Mouse (Mus musculus): ENCODE measurements around the gene Nalcn. TPM values are rescaled to one million over a fixed set of nuclear protein-coding genes. Genes with fewer than 3 reads are reported as not detected.
A peak's percentile ranks its signal among the peaks of the same experiment; 100 is the strongest.

Gene Nalcn
- polyA plus RNA-seq, 1 experiment from 2014 or later: 5.5 TPM

- WGBS: 59% methylated on average over 4 of the region's 4 CpGs
- H3K9ac ChIP-seq (ENCODE audit: low read length): no peak overlapping the region
These were observed 335.6 kb downstream of the Nalcn start for GRCm38 (mm10) chr14:123291118-123292007.

GRCm38 (mm10) chr14:123282165-123282564, 344.8 kb downstream of the Nalcn start:
- DNase-seq (ENCODE audit: low spot score): peak; percentile 42

More at GRCm38 (mm10) chr14:123291118-123292007, 335.6 kb downstream of the Nalcn start:
- Histone ChIP-seq H3K4me2 (ENCODE audit: low read length) (no peak overlapping the region), H3K4me3 (ENCODE audit: low read depth, low read length) (no peak overlapping the region), H3K9me3 (replicated peaks; ENCODE audit: control insufficient read depth, low read length) (no peaks in the 10 kb centered on the region), H3K27ac (ENCODE audit: low read depth, low read length) (no peak overlapping the region), H3K36me3 (ENCODE audit: control insufficient read depth, insufficient read depth, low read length) (no peaks in the 10 kb centered on the region), H3K27me3 (replicated peaks; ENCODE audit: control insufficient read depth, insufficient read depth, low read length) (no peaks in the 10 kb centered on the region), H3K4me1 (ENCODE audit: control insufficient read depth, insufficient read depth, low read length) (no peaks in the 10 kb centered on the region)
- DNase-seq (ENCODE audit: low spot score) (peak; percentile 38), ATAC-seq (peak; percentile 66)

GRCm38 (mm10) chr14:123272121-123272520, 354.8 kb downstream of the Nalcn start:
- no peak overlapping the region for H3K27ac ChIP-seq (ENCODE audit: low read depth, low read length)
- no peaks in the 10 kb centered on the region for H3K36me3 ChIP-seq (ENCODE audit: control insufficient read depth, insufficient read depth, low read length)
- no peak overlapping the region for H3K4me3 ChIP-seq (ENCODE audit: low read depth, low read length)
- H3K4me2 ChIP-seq (ENCODE audit: low read length): no peak overlapping the region
- DNase-seq (ENCODE audit: low spot score) (peak; percentile 62), ATAC-seq (0 out of 2 replicates have a peak, but pooled peaks have one; percentile 44)
- H3K9me3 ChIP-seq (replicated peaks; ENCODE audit: control insufficient read depth, low read length): no peaks in the 10 kb centered on the region
- H3K4me1 ChIP-seq (ENCODE audit: control insufficient read depth, insufficient read depth, low read length): no peaks in the 10 kb centered on the region
- 75% methylated on average over 2 of the region's 2 CpGs for WGBS
- H3K9ac ChIP-seq (ENCODE audit: low read length): no peak overlapping the region
- H3K27me3 ChIP-seq (replicated peaks; ENCODE audit: control insufficient read depth, insufficient read depth, low read length): no peaks in the 10 kb centered on the region

More at GRCm38 (mm10) chr14:123282165-123282564, 344.8 kb downstream of the Nalcn start:
- H3K4me2 ChIP-seq (ENCODE audit: low read length): no peak overlapping the region
- H3K9me3 ChIP-seq (replicated peaks; ENCODE audit: control insufficient read depth, low read length): no peaks in the 10 kb centered on the region
- ATAC-seq: peak; percentile 54; the same call in 1 of the 2 replicates
- no peak overlapping the region for H3K4me3 ChIP-seq (ENCODE audit: low read depth, low read length)
- H3K27ac ChIP-seq (ENCODE audit: low read depth, low read length): no peak overlapping the region
- H3K9ac ChIP-seq (ENCODE audit: low read length): no peak overlapping the region
- no peaks in the 10 kb centered on the region for H3K27me3 ChIP-seq (replicated peaks; ENCODE audit: control insufficient read depth, insufficient read depth, low read length)
- H3K36me3 ChIP-seq (ENCODE audit: control insufficient read depth, insufficient read depth, low read length): no peaks in the 10 kb centered on the region
- no peaks in the 10 kb centered on the region for H3K4me1 ChIP-seq (ENCODE audit: control insufficient read depth, insufficient read depth, low read length)

- Histone ChIP-seq H3K27ac (ENCODE audit: low read depth, low read length) (no peak overlapping the region), H3K9ac (ENCODE audit: low read length) (no peak overlapping the region), H3K4me2 (ENCODE audit: low read length) (no peak overlapping the region), H3K4me1 (ENCODE audit: control insufficient read depth, insufficient read depth, low read length) (no peaks in the 10 kb centered on the region), H3K4me3 (ENCODE audit: low read depth, low read length) (no peak overlapping the region), H3K36me3 (ENCODE audit: control insufficient read depth, insufficient read depth, low read length) (no peaks in the 10 kb centered on the region), H3K9me3 (replicated peaks; ENCODE audit: control insufficient read depth, low read length) (no peaks in the 10 kb centered on the region), H3K27me3 (replicated peaks; ENCODE audit: control insufficient read depth, insufficient read depth, low read length) (no peaks in the 10 kb centered on the region)
- DNase-seq (ENCODE audit: low spot score) (no peak), ATAC-seq (0 out of 2 replicates have a peak, but pooled peaks have one; percentile 6)
- WGBS: 92% methylated on average over 1 of the region's 1 CpGs
These were observed 386.2 kb downstream of the Nalcn start for GRCm38 (mm10) chr14:123240738-123241137.

- H3K9me3 ChIP-seq (replicated peaks; ENCODE audit: control insufficient read depth, low read length): no peaks in the 10 kb centered on the region
These were observed 387.0 kb downstream of the Nalcn start for GRCm38 (mm10) chr14:123239945-123240344.

GRCm38 (mm10) chr14:123237002-123237401, 389.9 kb downstream of the Nalcn start:
- no peak for DNase-seq (ENCODE audit: low spot score)
- Histone ChIP-seq H3K27ac (ENCODE audit: low read depth, low read length) (no peak overlapping the region), H3K4me3 (ENCODE audit: low read depth, low read length) (no peak overlapping the region), H3K9me3 (replicated peaks; ENCODE audit: control insufficient read depth, low read length) (no peaks in the 10 kb centered on the region), H3K4me2 (ENCODE audit: low read length) (no peak overlapping the region), H3K36me3 (ENCODE audit: control insufficient read depth, insufficient read depth, low read length) (no peaks in the 10 kb centered on the region), H3K9ac (ENCODE audit: low read length) (no peak overlapping the region), H3K27me3 (replicated peaks; ENCODE audit: control insufficient read depth, insufficient read depth, low read length) (no peaks in the 10 kb centered on the region), H3K4me1 (ENCODE audit: control insufficient read depth, insufficient read depth, low read length) (no peaks in the 10 kb centered on the region)
- no peak for ATAC-seq
- WGBS: 83% methylated on average over 2 of the region's 2 CpGs

More at GRCm38 (mm10) chr14:123239945-123240344, 387.0 kb downstream of the Nalcn start:
- Histone ChIP-seq H3K27me3 (replicated peaks; ENCODE audit: control insufficient read depth, insufficient read depth, low read length) (no peaks in the 10 kb centered on the region), H3K27ac (ENCODE audit: low read depth, low read length) (no peak overlapping the region), H3K4me1 (ENCODE audit: control insufficient read depth, insufficient read depth, low read length) (no peaks in the 10 kb centered on the region), H3K36me3 (ENCODE audit: control insufficient read depth, insufficient read depth, low read length) (no peaks in the 10 kb centered on the region), H3K4me2 (ENCODE audit: low read length) (no peak overlapping the region), H3K4me3 (ENCODE audit: low read depth, low read length) (no peak overlapping the region), H3K9ac (ENCODE audit: low read length) (no peak overlapping the region)
- WGBS: 8% methylated on average over 2 of the region's 2 CpGs
- peak; percentile 82 for ATAC-seq
- peak; percentile 80 for DNase-seq (ENCODE audit: low spot score)

- H3K27ac ChIP-seq (ENCODE audit: low read depth, low read length): no peak overlapping the region
- no peak overlapping the region for H3K4me2 ChIP-seq (ENCODE audit: low read length)
- H3K27me3 ChIP-seq (replicated peaks; ENCODE audit: control insufficient read depth, insufficient read depth, low read length): no peaks in the 10 kb centered on the region
- DNase-seq (ENCODE audit: low spot score) (no peak), ATAC-seq (no peak)
- no peaks in the 10 kb centered on the region for H3K36me3 ChIP-seq (ENCODE audit: control insufficient read depth, insufficient read depth, low read length)
- H3K9ac ChIP-seq (ENCODE audit: low read length): no peak overlapping the region
- H3K4me3 ChIP-seq (ENCODE audit: low read depth, low read length): no peak overlapping the region
- H3K9me3 ChIP-seq (replicated peaks; ENCODE audit: control insufficient read depth, low read length): no peaks in the 10 kb centered on the region
- H3K4me1 ChIP-seq (ENCODE audit: control insufficient read depth, insufficient read depth, low read length): no peaks in the 10 kb centered on the region
These were observed 394.2 kb downstream of the Nalcn start for GRCm38 (mm10) chr14:123232630-123233206.
